Mouse (Mus musculus) ES-E14 (cell line): Measurements from ENCODE around the gene Dusp11.
"Not testable (repeated sequence)": the region's sequence is repeated elsewhere in the genome, so short reads cannot be mapped to it uniquely, and the experiment has no call there.

Experiments
- CHD2 ChIP-seq: IDR thresholded peaks from 2 replicates; pipeline ENCODE4 v1.6.1; 2014; ENCODE audit warnings: mild to moderate bottlenecking, low read depth, low read length, inconsistent platforms
- HCFC1 ChIP-seq: IDR thresholded peaks from 2 replicates; pipeline ENCODE4 v1.6.1; 2012; ENCODE audit warnings: low read length, inconsistent platforms, borderline replicate concordance; ENCODE audit not compliant: insufficient read depth
- MAFK ChIP-seq: IDR thresholded peaks from 2 replicates; pipeline ENCODE4 v1.6.1; 2014; ENCODE audit warnings: mild to moderate bottlenecking, low read depth, low read length, inconsistent platforms; ENCODE audit not compliant: insufficient read depth
- ZC3H11A ChIP-seq: IDR thresholded peaks from 2 replicates; pipeline ENCODE4 v1.6.1; 2012; ENCODE audit warnings: low read depth, mild to moderate bottlenecking, inconsistent platforms, low read length, borderline replicate concordance
- ZNF384 ChIP-seq: IDR thresholded peaks from 2 replicates; pipeline ENCODE4 v1.6.1; 2012; ENCODE audit warnings: low read depth, low read length, inconsistent platforms

DNA sequence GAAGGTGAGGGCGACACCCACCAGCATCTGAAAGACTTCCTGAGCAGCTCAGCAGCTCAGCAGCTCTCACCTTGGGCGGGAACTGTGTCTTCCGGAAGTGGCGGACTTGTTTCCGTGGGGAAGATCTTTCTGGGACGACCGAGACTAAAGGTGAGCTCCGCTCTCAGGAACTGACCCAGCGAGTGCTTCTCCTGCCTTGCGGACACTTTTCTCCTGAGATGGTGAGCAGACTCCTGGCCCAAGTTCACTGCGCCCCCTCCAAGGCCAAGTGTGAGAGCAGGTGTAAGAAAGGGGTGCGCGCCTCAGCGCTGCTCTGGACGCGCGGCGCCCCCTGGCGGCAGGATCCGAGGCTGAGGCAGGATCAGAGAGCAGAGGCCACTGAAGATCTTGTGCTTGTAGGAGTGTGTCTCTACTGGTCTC, 56.8 kb downstream of the Dusp11 start, which contains the start of gene Nat8f4:
- not testable (repeated sequence) for TF ChIP-seq ZNF384, MAFK, CHD2, HCFC1, ZC3H11A
